Mouse (Mus musculus) heart, postnatal 0 days (tissue): ENCODE measurements around the gene Ecm2.

ENCODE experiments used
- CTCF ChIP-seq: IDR thresholded peaks from 2 replicates; pipeline ENCODE4 v1.5.1; 2016; ENCODE audit warnings: antibody characterized with exemption, control low read depth, low read depth
- EP300 ChIP-seq: IDR thresholded peaks from 2 replicates; pipeline ENCODE4 v1.6.1; 2016; ENCODE audit warnings: antibody characterized with exemption, low read depth

DNA sequence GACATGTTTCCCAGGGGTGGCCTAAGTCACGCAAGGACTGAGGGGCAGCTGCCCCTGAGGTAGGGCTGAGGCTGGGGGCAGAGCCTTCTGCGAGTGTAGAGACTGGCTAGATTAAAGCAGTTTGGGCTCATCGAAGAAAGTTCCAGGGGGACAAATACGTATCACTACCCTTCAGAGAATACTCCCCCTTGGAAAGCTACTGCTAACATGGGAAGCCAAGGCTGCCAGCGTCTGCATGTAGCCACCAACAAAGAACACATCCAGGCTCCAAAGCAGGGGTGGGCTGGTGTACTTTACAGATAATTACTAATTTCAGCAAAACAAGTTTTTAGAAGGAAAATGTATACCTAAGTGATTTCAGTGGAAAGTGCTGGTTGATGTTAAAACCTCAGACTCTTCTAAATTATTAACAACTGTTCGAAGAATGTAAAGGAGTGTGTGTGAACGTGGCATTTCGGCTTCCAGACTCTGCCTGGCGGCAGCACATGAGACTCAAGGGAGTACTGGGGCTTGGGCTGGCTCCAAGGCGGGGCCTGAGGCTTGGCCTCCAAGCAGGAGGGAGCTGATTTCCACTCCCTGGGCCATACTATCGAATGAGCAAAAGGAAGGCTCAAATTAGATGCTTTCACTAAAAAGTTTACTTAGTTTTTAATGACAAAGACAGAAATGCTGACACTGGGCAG, 38.1 kb upstream of the Ecm2 start:
- TF ChIP-seq CTCF (no peak), EP300 (no peak)
